Mouse (Mus musculus): ENCODE data around the gene 2010003K11Rik. TPM values are rescaled to one million over a fixed set of nuclear protein-coding genes. Genes with fewer than 3 reads are reported as not detected.

The 2010003K11Rik gene
- polyA plus RNA-seq, 1 experiment from 2014 or later, result not detected

GRCm38 (mm10) chr19:4509986-4510963 is 11.9 kb upstream of the 2010003K11Rik start, which contains the start of gene Pcx:
Pcx (plus strand) TSS chr19:4510472.
- Histone ChIP-seq H3K27me3 (ENCODE audit: control insufficient read depth, insufficient read depth, low read length) (no peaks in the 10 kb centered on the region), H3K4me2 (ENCODE audit: low read depth, low read length) (peak within 1 kb of the TSS; percentile 61), H3K9me3 (replicated peaks; ENCODE audit: control insufficient read depth, low read length) (no peaks in the 10 kb centered on the region), H3K36me3 (replicated peaks; ENCODE audit: control insufficient read depth, insufficient read depth, low read depth, low read length) (no peaks in the 10 kb centered on the region), H3K4me3 (ENCODE audit: low read depth, low read length) (peak within 1 kb of the TSS; percentile 73), H3K4me1 (ENCODE audit: control insufficient read depth, insufficient read depth, low read length) (no peaks in the 10 kb centered on the region; the same call in none of the 2 replicates), H3K27ac (replicated peaks; ENCODE audit: low read depth, low read length) (no peak within 1 kb of the TSS), H3K9ac (replicated peaks; ENCODE audit: low read length) (peak within 1 kb of the TSS; percentile 45)
- WGBS, result 0% methylated on average over 72 of the region's 82 CpGs
- peak; percentile 100 for DNase-seq (ENCODE audit: low spot score)
- peak; percentile 100 for ATAC-seq (replicated peaks; ENCODE audit: insufficient number of reproducible peaks, low FRiP score, low TSS enrichment, low read depth)

- no peaks in the 10 kb centered on the region for H3K9me3 ChIP-seq (replicated peaks; ENCODE audit: control insufficient read depth, low read length)
- ATAC-seq (replicated peaks; ENCODE audit: insufficient number of reproducible peaks, low FRiP score, low TSS enrichment, low read depth) (no peak), DNase-seq (ENCODE audit: low spot score) (no peak)
- H3K4me3 ChIP-seq (ENCODE audit: low read depth, low read length), result no peak overlapping the region
- no peaks in the 10 kb centered on the region; the same call in none of the 2 replicates for H3K4me1 ChIP-seq (ENCODE audit: control insufficient read depth, insufficient read depth, low read length)
- no peak overlapping the region for H3K27ac ChIP-seq (replicated peaks; ENCODE audit: low read depth, low read length)
- WGBS, result 67% methylated on average over 3 of the region's 3 CpGs
- no peaks in the 10 kb centered on the region for H3K36me3 ChIP-seq (replicated peaks; ENCODE audit: control insufficient read depth, insufficient read depth, low read depth, low read length)
- H3K4me2 ChIP-seq (ENCODE audit: low read depth, low read length), result no peak overlapping the region
- H3K27me3 ChIP-seq (ENCODE audit: control insufficient read depth, insufficient read depth, low read length), result no peaks in the 10 kb centered on the region
- H3K9ac ChIP-seq (replicated peaks; ENCODE audit: low read length), result no peak overlapping the region
Measured at GRCm38 (mm10) chr19:4507746-4508145, 9.4 kb upstream of the 2010003K11Rik start.

GRCm38 (mm10) chr19:4504830-4505229 is 6.4 kb upstream of the 2010003K11Rik start:
- H3K4me1 ChIP-seq (ENCODE audit: control insufficient read depth, insufficient read depth, low read length), result no peaks in the 10 kb centered on the region
- ATAC-seq (replicated peaks; ENCODE audit: insufficient number of reproducible peaks, low FRiP score, low TSS enrichment, low read depth) (no peak), DNase-seq (ENCODE audit: low spot score) (no peak)
- H3K4me2 ChIP-seq (ENCODE audit: low read depth, low read length), result no peak overlapping the region
- H3K27me3 ChIP-seq (ENCODE audit: control insufficient read depth, insufficient read depth, low read length), result no peaks in the 10 kb centered on the region
- H3K9ac ChIP-seq (replicated peaks; ENCODE audit: low read length), result no peak overlapping the region
- no peak overlapping the region for H3K4me3 ChIP-seq (ENCODE audit: low read depth, low read length)
- no peaks in the 10 kb centered on the region for H3K9me3 ChIP-seq (replicated peaks; ENCODE audit: control insufficient read depth, low read length)
- no peak overlapping the region for H3K27ac ChIP-seq (replicated peaks; ENCODE audit: low read depth, low read length)
- no peaks in the 10 kb centered on the region for H3K36me3 ChIP-seq (replicated peaks; ENCODE audit: control insufficient read depth, insufficient read depth, low read depth, low read length)
- 88% methylated on average over 1 of the region's 1 CpGs for WGBS

- WGBS, result 71% methylated on average over 2 of the region's 2 CpGs
- ATAC-seq (replicated peaks; ENCODE audit: insufficient number of reproducible peaks, low FRiP score, low TSS enrichment, low read depth) (no peak), DNase-seq (ENCODE audit: low spot score) (no peak)
- Histone ChIP-seq H3K27me3 (ENCODE audit: control insufficient read depth, insufficient read depth, low read length) (no peaks in the 10 kb centered on the region), H3K4me1 (ENCODE audit: control insufficient read depth, insufficient read depth, low read length) (no peaks in the 10 kb centered on the region; the same call in 1 of the 2 replicates), H3K4me2 (ENCODE audit: low read depth, low read length) (no peak overlapping the region), H3K27ac (replicated peaks; ENCODE audit: low read depth, low read length) (no peak overlapping the region), H3K36me3 (replicated peaks; ENCODE audit: control insufficient read depth, insufficient read depth, low read depth, low read length) (no peaks in the 10 kb centered on the region), H3K4me3 (ENCODE audit: low read depth, low read length) (no peak overlapping the region), H3K9me3 (replicated peaks; ENCODE audit: control insufficient read depth, low read length) (no peaks in the 10 kb centered on the region), H3K9ac (replicated peaks; ENCODE audit: low read length) (no peak overlapping the region)
Measured at GRCm38 (mm10) chr19:4502701-4503100, 4.3 kb upstream of the 2010003K11Rik start.

GRCm38 (mm10) chr19:4497263-4497973 is 965 bp downstream of the 2010003K11Rik start:
- DNase-seq (ENCODE audit: low spot score), result peak; percentile 91
- 0 out of 2 replicates have a peak, but pooled peaks have one; percentile 30 for ATAC-seq (replicated peaks; ENCODE audit: insufficient number of reproducible peaks, low FRiP score, low TSS enrichment, low read depth)
- Histone ChIP-seq H3K9ac (replicated peaks; ENCODE audit: low read length) (peak overlapping the region; percentile 5; the same call in 1 of the 2 replicates), H3K27ac (replicated peaks; ENCODE audit: low read depth, low read length) (no peak overlapping the region), H3K27me3 (ENCODE audit: control insufficient read depth, insufficient read depth, low read length) (no peaks in the 10 kb centered on the region), H3K4me1 (ENCODE audit: control insufficient read depth, insufficient read depth, low read length) (no peaks in the 10 kb centered on the region; the same call in 1 of the 2 replicates), H3K4me3 (ENCODE audit: low read depth, low read length) (no peak overlapping the region), H3K4me2 (ENCODE audit: low read depth, low read length) (peak overlapping the region; percentile 8; the same call in 1 of the 2 replicates), H3K9me3 (replicated peaks; ENCODE audit: control insufficient read depth, low read length) (no peaks in the 10 kb centered on the region), H3K36me3 (replicated peaks; ENCODE audit: control insufficient read depth, insufficient read depth, low read depth, low read length) (no peaks in the 10 kb centered on the region)
- WGBS, result 5% methylated on average over 4 of the region's 4 CpGs

GRCm38 (mm10) chr19:4496535-4497262 is 1.7 kb downstream of the 2010003K11Rik start:
- H3K9ac ChIP-seq (replicated peaks; ENCODE audit: low read length), result 0 out of 2 replicates have a peak overlapping the region, but pooled peaks have one; percentile 4
- ATAC-seq (replicated peaks; ENCODE audit: insufficient number of reproducible peaks, low FRiP score, low TSS enrichment, low read depth) (no peak), DNase-seq (ENCODE audit: low spot score) (no peak)
- no peaks in the 10 kb centered on the region for H3K36me3 ChIP-seq (replicated peaks; ENCODE audit: control insufficient read depth, insufficient read depth, low read depth, low read length)
- no peak overlapping the region for H3K27ac ChIP-seq (replicated peaks; ENCODE audit: low read depth, low read length)
- H3K4me1 ChIP-seq (ENCODE audit: control insufficient read depth, insufficient read depth, low read length), result no peaks in the 10 kb centered on the region; the same call in 1 of the 2 replicates
- 93% methylated on average over 3 of the region's 3 CpGs for WGBS
- H3K4me3 ChIP-seq (ENCODE audit: low read depth, low read length), result no peak overlapping the region
- no peaks in the 10 kb centered on the region for H3K9me3 ChIP-seq (replicated peaks; ENCODE audit: control insufficient read depth, low read length)
- H3K4me2 ChIP-seq (ENCODE audit: low read depth, low read length), result no peak overlapping the region
- H3K27me3 ChIP-seq (ENCODE audit: control insufficient read depth, insufficient read depth, low read length), result no peaks in the 10 kb centered on the region

- H3K27me3 ChIP-seq (ENCODE audit: control insufficient read depth, insufficient read depth, low read length), result no peaks in the 10 kb centered on the region
- no peaks in the 10 kb centered on the region for H3K36me3 ChIP-seq (replicated peaks; ENCODE audit: control insufficient read depth, insufficient read depth, low read depth, low read length)
- H3K4me1 ChIP-seq (ENCODE audit: control insufficient read depth, insufficient read depth, low read length), result no peaks in the 10 kb centered on the region; the same call in 1 of the 2 replicates
- WGBS, result 74% methylated on average over 5 of the region's 5 CpGs
- H3K4me3 ChIP-seq (ENCODE audit: low read depth, low read length), result no peak overlapping the region
- no peak for ATAC-seq (replicated peaks; ENCODE audit: insufficient number of reproducible peaks, low FRiP score, low TSS enrichment, low read depth)
- H3K9ac ChIP-seq (replicated peaks; ENCODE audit: low read length), result no peak overlapping the region
- no peak overlapping the region for H3K27ac ChIP-seq (replicated peaks; ENCODE audit: low read depth, low read length)
- no peak for DNase-seq (ENCODE audit: low spot score)
- no peaks in the 10 kb centered on the region for H3K9me3 ChIP-seq (replicated peaks; ENCODE audit: control insufficient read depth, low read length)
- no peak overlapping the region for H3K4me2 ChIP-seq (ENCODE audit: low read depth, low read length)
Measured at GRCm38 (mm10) chr19:4495814-4496213, 2.6 kb downstream of the 2010003K11Rik start.
